Mouse (Mus musculus): ENCODE results near the gene 4931406P16Rik.

DNA sequence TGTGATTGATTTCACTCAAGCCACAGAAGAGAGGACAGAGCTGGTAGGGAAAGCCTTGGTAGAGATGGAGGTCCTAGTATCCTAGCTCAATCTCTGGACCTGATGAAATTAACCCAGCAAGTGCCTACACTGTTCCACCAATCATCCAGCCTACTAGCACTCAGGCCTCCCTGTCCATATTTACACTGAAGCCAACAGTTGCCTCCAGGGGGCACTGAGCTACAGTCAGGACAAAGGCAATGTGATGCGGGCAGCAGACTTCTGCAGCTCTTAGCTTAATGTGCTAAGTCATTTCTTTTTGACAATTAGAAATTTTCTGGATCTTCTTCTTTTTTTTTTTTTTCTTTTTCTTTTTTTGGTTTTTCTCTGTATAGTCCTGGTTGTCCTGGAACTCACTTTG lies 38.6 kb upstream of the 4931406P16Rik start:
- TF ChIP-seq POLR2A (IDR thresholded peaks at IDR 0.05; ENCODE audit: control insufficient read depth, low read depth, low read length) (no peak), CTCF (IDR thresholded peaks at IDR 0.05; ENCODE audit: control insufficient read depth, insufficient read depth, insufficient replicate concordance, low read depth, low read length) (no peak)

Data from testis, adult 2 months (tissue).